Comparison of ENCODE assay signal across 11 mouse cellular contexts in genomic region chr3:157208966-157209365, GRCm38 (mm10).
A peak's percentile ranks its signal among the peaks of the same experiment; 100 is the strongest.
DNase-seq lines count a peak whose midpoint lies in the region; ATAC-seq and TF ChIP-seq lines count a peak whose summit lies in the region.
"Had no signal": no experiment of that assay in that cellular context is flagged by ENCODE, and none has a peak within 500 bp of the region (broad histone marks: within the 10 kb centered on the region; RNA-seq: fewer than 3 reads in every experiment).

No protein-coding gene starts in this region.

- no peak overlapping the region for H3K4me3 ChIP-seq in thymus, adult 2 months (ENCODE audit: control insufficient read depth, insufficient read depth, low read length)
- no peak overlapping the region for H3K4me3 ChIP-seq in intestine, embryonic 15.5 days (replicated peaks)
- H3K4me3 ChIP-seq: embryonic facial prominence, embryonic 10.5 days; limb, embryonic 12.5 days had no signal

- no peaks in the 10 kb centered on the region for H3K36me3 ChIP-seq in thymus, adult 2 months (ENCODE audit: control insufficient read depth, insufficient read depth, low read length)
- no peaks in the 10 kb centered on the region for H3K36me3 ChIP-seq in intestine, embryonic 15.5 days
- H3K36me3 ChIP-seq: embryonic facial prominence, embryonic 10.5 days; limb, embryonic 12.5 days had no signal

- no peaks in the 10 kb centered on the region for H3K27me3 ChIP-seq in thymus, adult 2 months (ENCODE audit: control insufficient read depth, insufficient read depth, low read length)
- H3K27me3 ChIP-seq in intestine, embryonic 15.5 days (replicated peaks) = no peaks in the 10 kb centered on the region

- H3K27ac ChIP-seq in thymus, adult 2 months (ENCODE audit: control insufficient read depth, insufficient read depth, low read length) = no peak overlapping the region
- no peak overlapping the region for H3K27ac ChIP-seq in intestine, embryonic 15.5 days
- H3K27ac ChIP-seq: embryonic facial prominence, embryonic 10.5 days; limb, embryonic 12.5 days had no signal

- DNase-seq in frontal cortex, adult 2 months (ENCODE audit: extremely low spot score in 1 of 2, low spot score in 1 of 2) = no peak
- peak; percentile 12 to 38 for DNase-seq in kidney, postnatal 4 days
- DNase-seq in kidney, adult 9 months = no peak
- peak; percentile 99 for DNase-seq in cerebellum, adult 9-10 months
- no peak for DNase-seq in thymus, adult 2 months
- DNase-seq: lung, postnatal 36 days had no signal

- no peaks in the 10 kb centered on the region for H3K4me1 ChIP-seq in thymus, adult 2 months (replicated peaks; ENCODE audit: control insufficient read depth, insufficient read depth, low read length)
- H3K4me1 ChIP-seq in intestine, embryonic 15.5 days (replicated peaks) = no peaks in the 10 kb centered on the region
- H3K4me1 ChIP-seq: embryonic facial prominence, embryonic 10.5 days; limb, embryonic 12.5 days had no signal

- no peak overlapping the region for H3K9ac ChIP-seq in intestine, embryonic 15.5 days
- H3K9ac ChIP-seq: limb, embryonic 12.5 days had no signal

- no peaks in the 10 kb centered on the region for H3K9me3 ChIP-seq in intestine, embryonic 15.5 days
- H3K9me3 ChIP-seq: embryonic facial prominence, embryonic 10.5 days; limb, embryonic 12.5 days had no signal

- ATAC-seq in frontal cortex, adult (ENCODE audit: low TSS enrichment) = peak; percentile 81
- ATAC-seq in megakaryocyte, adult 5-6 weeks (ENCODE audit: poor library complexity, severe bottlenecking) = 0 out of 2 replicates have a peak, but pooled peaks have one; percentile 10
- ATAC-seq in intestine, embryonic 15.5 days = no peak

- no peak overlapping the region for H3K4me2 ChIP-seq in intestine, embryonic 15.5 days (replicated peaks)
- H3K4me2 ChIP-seq: limb, embryonic 12.5 days had no signal

- WGBS in thymus, adult 2 months = 26% methylated on average over 1 of the region's 1 CpGs
- 42% methylated on average over 1 of the region's 1 CpGs for WGBS in intestine, embryonic 15.5 days

- TF ChIP-seq POLR2A in thymus, adult 2 months (IDR thresholded peaks at IDR 0.05; ENCODE audit: control insufficient read depth, extremely low read depth, insufficient read depth, low read length, poor library complexity) = no peak

- TF ChIP-seq CTCF in thymus, adult 2 months (IDR thresholded peaks at IDR 0.05; ENCODE audit: borderline replicate concordance, control insufficient read depth, extremely low read depth, insufficient read depth, low read length, poor library complexity) = no peak

Comparison
In these comparisons a context has a peak if more than half of its experiments do, and no peak if none do; other contexts are left out.
1. DNase-seq: peak in kidney, postnatal 4 days (2 of 2) and cerebellum, adult 9-10 months (single experiment); none in frontal cortex, adult 2 months (0 of 2), kidney, adult 9 months (single experiment) and thymus, adult 2 months (single experiment).